Mouse (Mus musculus) C3H10T1/2 (cell line): ENCODE results near the gene Cfap99. TPM values are rescaled to one million over a fixed set of nuclear protein-coding genes. Genes with fewer than 3 reads are reported as not detected.

Experiments used
- polyA plus RNA-seq, 2 experiments: library from polyadenylated mRNA; unstranded; fragments of >200 nt; fragmentation: generic; extraction: Trizol; gene quantifications; one replicate each; pipeline ENCODE4 v1.2.1; 2012; ENCODE audit warnings: missing spikeins in 2 of 2

Cfap99 gene
- polyA plus RNA-seq, result not detected

DNA sequence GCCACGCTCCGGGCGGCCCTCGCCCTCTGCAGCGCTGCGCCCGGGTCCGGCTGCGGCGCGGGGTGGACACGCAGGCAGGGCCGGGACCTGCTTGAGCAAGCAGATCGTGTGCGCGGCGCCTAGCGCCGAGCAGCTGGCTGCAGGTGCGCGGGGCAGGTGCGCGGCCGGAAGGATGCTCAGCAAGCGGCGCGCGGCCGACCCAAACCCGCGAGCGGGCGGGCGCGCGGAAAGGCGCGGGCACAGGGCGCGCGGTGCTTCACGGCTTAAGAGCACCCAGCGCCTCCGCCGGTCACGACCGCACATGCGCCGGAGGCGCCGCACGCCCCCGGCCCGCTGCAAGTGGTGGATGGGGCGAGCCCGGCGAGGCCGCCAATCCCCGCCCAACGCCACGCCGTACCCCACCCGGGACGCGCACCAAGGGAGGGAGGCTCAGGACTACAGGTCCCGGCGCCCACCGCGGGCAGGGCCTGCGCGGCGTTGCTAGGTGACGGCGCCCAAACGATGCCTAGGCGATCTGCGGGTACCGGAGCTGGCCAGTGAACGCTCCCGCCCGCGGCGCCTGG, at the start of gene Cfap99, which contains the start of gene Zfyve28:
TSS of gene Cfap99 (plus strand) at position 447 of the 563 bp plus-strand sequence.
TSS of gene Zfyve28 (minus strand) at position 296 of the 563 bp plus-strand sequence.

DNA sequence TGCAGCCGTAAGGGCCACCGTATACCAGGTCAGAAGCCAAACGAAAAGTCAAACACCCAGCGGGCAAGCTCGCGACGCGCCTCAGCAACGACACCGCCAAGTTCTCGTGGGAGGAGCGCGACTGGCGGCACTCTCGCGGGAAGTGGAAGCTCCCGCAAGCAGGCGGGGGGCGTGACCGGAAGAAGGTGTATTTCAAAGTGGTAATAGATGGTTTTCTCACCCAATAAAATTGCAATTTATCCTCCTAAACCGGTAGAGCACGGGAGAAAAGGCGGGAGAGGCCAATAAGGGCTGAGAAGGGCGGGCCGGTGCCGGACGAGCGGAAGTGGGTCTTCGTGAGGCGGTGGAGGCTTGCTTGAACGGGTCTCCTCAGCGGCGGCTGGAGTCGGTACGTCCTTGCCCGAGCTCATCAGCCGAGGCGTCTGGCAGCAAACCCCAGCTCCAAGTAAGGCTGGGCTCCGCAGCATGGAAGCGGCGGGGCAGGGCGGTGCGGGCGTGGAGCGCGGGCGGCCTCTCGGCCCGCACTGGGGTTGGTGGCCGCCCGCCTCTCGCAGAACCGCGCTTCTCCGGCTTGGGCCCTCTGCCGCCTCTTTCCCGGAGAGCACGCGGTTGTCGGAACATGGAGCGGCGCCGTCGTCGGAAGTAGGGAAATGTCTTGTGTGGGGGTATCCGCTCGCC, 47.8 kb downstream of the Cfap99 start, which contains the start of gene Rnf4:
TSS of gene Rnf4 (plus strand) at position 193 of the 678 bp plus-strand sequence.

DNA sequence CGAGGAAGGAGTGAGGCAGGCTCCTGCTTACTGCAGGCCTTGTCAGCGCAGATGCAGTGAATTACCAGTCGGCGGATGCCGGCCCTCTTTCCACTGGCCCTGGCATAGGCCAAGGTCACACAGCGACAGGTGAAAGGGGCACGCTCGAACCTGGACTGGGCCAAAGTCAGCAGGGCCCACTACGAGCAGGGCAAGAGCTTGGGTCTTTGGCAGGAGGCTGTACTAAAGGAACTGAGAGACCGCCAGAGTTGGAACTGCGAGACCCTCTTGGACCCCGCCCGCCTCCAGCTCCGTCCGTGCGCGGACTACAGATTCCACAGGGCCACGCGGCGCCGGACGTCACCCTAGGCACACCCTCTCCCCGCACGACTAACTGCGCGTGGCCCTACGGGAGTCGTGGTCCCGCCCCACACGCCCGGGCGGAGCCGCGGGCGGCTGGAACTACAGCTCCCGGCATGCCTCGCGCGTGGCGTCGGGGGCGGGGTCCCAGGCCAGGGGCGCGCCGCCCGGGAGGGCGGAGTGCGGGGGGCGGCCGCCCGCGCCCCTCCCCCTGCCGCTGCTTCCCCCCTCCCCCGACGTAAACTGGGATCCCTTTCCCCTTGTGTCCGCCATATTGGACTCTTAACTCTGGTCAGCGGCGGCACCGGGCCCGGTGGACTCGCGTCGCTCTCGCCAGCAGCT, 81.1 kb downstream of the Cfap99 start, which contains the start of gene Fam193a:
TSS of gene Fam193a (plus strand) at position 593 of the 681 bp plus-strand sequence.

Other genes starting within 250 kb of the Cfap99 start
- gene Poln, start 119.2 kb upstream of the Cfap99 start, polyA plus RNA-seq, result 1 to 10 TPM in 1 of 2 experiments, under 1 TPM in 1; 0.13 to 1.1 TPM
- gene Haus3, start 119.1 kb upstream of the Cfap99 start, polyA plus RNA-seq, result 1 to 10 TPM in 1 of 2 experiments, under 1 TPM in 1; 0.87 to 2.6 TPM
- 100 to 1,000 TPM in 1 of 2 experiments, 10 to 100 TPM in 1; 22.3 to 155 TPM for gene Mxd4, start 100.9 kb upstream of the Cfap99 start, polyA plus RNA-seq
- under 1 TPM in 1 of 2 experiments, not detected in 1; 0.08 TPM for gene Zfyve28, start 151 bp upstream of the Cfap99 start, polyA plus RNA-seq
- 10 to 100 TPM; 10.8 to 43.7 TPM for gene Rnf4, start 47.7 kb downstream of the Cfap99 start, polyA plus RNA-seq
- gene Fam193a, start 81.3 kb downstream of the Cfap99 start, polyA plus RNA-seq, result 10 to 100 TPM in 1 of 2 experiments, 1 to 10 TPM in 1; 4.9 to 23.1 TPM
- gene Tnip2, start 225.4 kb downstream of the Cfap99 start, polyA plus RNA-seq, result 10 to 100 TPM in 1 of 2 experiments, 1 to 10 TPM in 1; 4.5 to 15.1 TPM
- gene Sh3bp2, start 237.2 kb downstream of the Cfap99 start, polyA plus RNA-seq, result 1 to 10 TPM; 3.5 to 6.1 TPM